ENCODE assay signal across 22 mouse cellular contexts in the genomic region with DNA sequence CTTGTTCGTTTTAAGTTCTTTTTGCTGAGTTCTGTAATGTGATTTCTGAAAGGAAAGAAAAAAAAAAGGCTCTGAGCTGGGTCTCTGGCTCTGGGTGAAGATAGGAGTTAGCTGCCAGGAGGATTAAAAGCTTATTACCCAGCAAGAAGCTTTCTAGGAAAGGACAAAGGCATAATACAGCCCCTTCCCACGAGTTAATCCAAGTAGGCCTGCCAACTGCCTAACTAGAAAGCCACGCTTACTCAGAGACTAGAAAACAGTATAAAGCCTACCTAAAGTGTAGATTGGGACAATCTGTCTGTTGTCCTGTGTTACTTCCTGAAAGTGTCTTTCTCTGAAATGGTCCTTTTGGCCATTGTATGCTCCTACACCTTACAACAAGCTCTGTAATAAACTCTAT. TPM values are rescaled to one million over a fixed set of nuclear protein-coding genes. Genes with fewer than 3 reads are reported as not detected.
A peak's percentile ranks its signal among the peaks of the same experiment; 100 is the strongest.
DNase-seq lines count a peak whose midpoint lies in the region; ATAC-seq lines count a peak whose summit lies in the region.
"Had no signal": no experiment of that assay in that cellular context is flagged by ENCODE, and none has a peak within 500 bp of the region (broad histone marks: within the 10 kb centered on the region; RNA-seq: fewer than 3 reads in every experiment).

No protein-coding gene starts in this region.

- H3K36me3 ChIP-seq in forebrain, embryonic 14.5 days (ENCODE audit: control insufficient read depth, insufficient read depth, low read length) = no peaks in the 10 kb centered on the region
- no peaks in the 10 kb centered on the region for H3K36me3 ChIP-seq in forebrain, embryonic 15.5 days
- H3K36me3 ChIP-seq in midbrain, embryonic 14.5 days (ENCODE audit: control insufficient read depth, insufficient read depth, low read length) = no peaks in the 10 kb centered on the region
- H3K36me3 ChIP-seq: embryonic facial prominence, embryonic 15.5 days; heart, embryonic 15.5 days had no signal

- no peak overlapping the region for H3K4me3 ChIP-seq in forebrain, embryonic 14.5 days (ENCODE audit: low read depth, low read length)
- no peak overlapping the region for H3K4me3 ChIP-seq in forebrain, embryonic 15.5 days
- no peak overlapping the region for H3K4me3 ChIP-seq in midbrain, embryonic 14.5 days (replicated peaks; ENCODE audit: low read depth, low read length)
- H3K4me3 ChIP-seq: embryonic facial prominence, embryonic 15.5 days; erythroblast, embryonic 14.5 days; gastrocnemius, adult 2 months; heart, adult 2 months; heart, embryonic 15.5 days had no signal

- H3K4me2 ChIP-seq in forebrain, embryonic 14.5 days (ENCODE audit: low read length) = no peak overlapping the region
- no peak overlapping the region for H3K4me2 ChIP-seq in forebrain, embryonic 15.5 days (replicated peaks)
- no peak overlapping the region for H3K4me2 ChIP-seq in midbrain, embryonic 14.5 days (ENCODE audit: low read length)
- H3K4me2 ChIP-seq: embryonic facial prominence, embryonic 15.5 days; heart, embryonic 11.5 days; heart, embryonic 15.5 days; hindbrain, embryonic 14.5 days had no signal

- 4% methylated on average over 3 of the region's 3 CpGs for WGBS in forebrain, embryonic 14.5 days
- WGBS in forebrain, embryonic 15.5 days = 8% methylated on average over 3 of the region's 3 CpGs
- WGBS in midbrain, embryonic 14.5 days = 9% methylated on average over 3 of the region's 3 CpGs

- peak overlapping the region; percentile 33; the same call in 1 of the 2 replicates for H3K27ac ChIP-seq in forebrain, embryonic 14.5 days (ENCODE audit: low read depth, low read length)
- H3K27ac ChIP-seq in forebrain, embryonic 15.5 days (replicated peaks) = no peak overlapping the region
- 0 out of 2 replicates have a peak overlapping the region, but pooled peaks have one; percentile 13 for H3K27ac ChIP-seq in midbrain, embryonic 14.5 days (replicated peaks; ENCODE audit: low read depth, low read length)
- H3K27ac ChIP-seq: embryonic facial prominence, embryonic 15.5 days; gastrocnemius, adult 2 months; heart, adult 2 months; heart, embryonic 15.5 days; hindbrain, embryonic 14.5 days had no signal

- ATAC-seq in forebrain, embryonic 14.5 days = 0 out of 2 replicates have a peak, but pooled peaks have one; percentile 26
- ATAC-seq in forebrain, embryonic 15.5 days (replicated peaks) = no peak
- ATAC-seq in midbrain, embryonic 14.5 days (ENCODE audit: low FRiP score, low TSS enrichment) = peak; percentile 43; the same call in 1 of the 2 replicates
- ATAC-seq: activated CD4-positive, CD25-positive, alpha-beta regulatory T cell, adult 4 months had no signal

- no peak overlapping the region for H3K9ac ChIP-seq in forebrain, embryonic 14.5 days (ENCODE audit: low read length)
- no peak overlapping the region for H3K9ac ChIP-seq in forebrain, embryonic 15.5 days (replicated peaks)
- no peak overlapping the region for H3K9ac ChIP-seq in midbrain, embryonic 14.5 days (replicated peaks; ENCODE audit: low read length)
- H3K9ac ChIP-seq: embryonic facial prominence, embryonic 15.5 days; heart, embryonic 15.5 days; hindbrain, embryonic 14.5 days had no signal

- H3K9me3 ChIP-seq in forebrain, embryonic 14.5 days (replicated peaks; ENCODE audit: control insufficient read depth, low read length) = no peaks in the 10 kb centered on the region
- H3K9me3 ChIP-seq in forebrain, embryonic 15.5 days = no peaks in the 10 kb centered on the region
- no peaks in the 10 kb centered on the region for H3K9me3 ChIP-seq in midbrain, embryonic 14.5 days (ENCODE audit: control insufficient read depth, low read length)
- H3K9me3 ChIP-seq: embryonic facial prominence, embryonic 15.5 days; heart, embryonic 15.5 days had no signal

- H3K27me3 ChIP-seq in forebrain, embryonic 14.5 days (replicated peaks; ENCODE audit: control insufficient read depth, insufficient read depth, low read length) = no peaks in the 10 kb centered on the region
- no peaks in the 10 kb centered on the region for H3K27me3 ChIP-seq in forebrain, embryonic 15.5 days
- no peaks in the 10 kb centered on the region for H3K27me3 ChIP-seq in midbrain, embryonic 14.5 days (ENCODE audit: control insufficient read depth, insufficient read depth, low read length)
- H3K27me3 ChIP-seq: embryonic facial prominence, embryonic 15.5 days; heart, embryonic 15.5 days had no signal

- H3K4me1 ChIP-seq in forebrain, embryonic 14.5 days (ENCODE audit: control insufficient read depth, insufficient read depth, low read length) = no peaks in the 10 kb centered on the region
- no peaks in the 10 kb centered on the region; the same call in 1 of the 2 replicates for H3K4me1 ChIP-seq in forebrain, embryonic 15.5 days
- H3K4me1 ChIP-seq in midbrain, embryonic 14.5 days (ENCODE audit: control insufficient read depth, insufficient read depth, low read length) = no peaks in the 10 kb centered on the region; the same call in 1 of the 2 replicates
- H3K4me1 ChIP-seq: embryonic facial prominence, embryonic 15.5 days; heart, embryonic 15.5 days had no signal

- DNase-seq in forebrain, embryonic 14.5 days (ENCODE audit: low spot score) = peak; percentile 54
- DNase-seq in retina, postnatal 1 day = peak; percentile 69
- DNase-seq in retina, embryonic 14.5 days (ENCODE audit: low spot score) = no peak
- peak; percentile 41 for DNase-seq in midbrain, embryonic 14.5 days
- DNase-seq in retina, postnatal 7 days (ENCODE audit: low read depth, low spot score) = peak; percentile 19
- no peak for DNase-seq in T-cell, adult 2 months (ENCODE audit: low spot score)
- DNase-seq in thymus, postnatal 10 days (ENCODE audit: low spot score in 2 of 2) = no peak
- DNase-seq: adrenal gland, postnatal 14 days; cerebellum, adult 18-20 months; cerebellum, adult 9-11 months; cerebellum, postnatal 36 days; gastrocnemius, adult 2 months; gastrocnemius, postnatal 25 days; heart, adult 2 months; heart, postnatal 14 days had no signal

RNA-seq across cellular contexts. Expression of a gene that starts 21.2 kb away (rescaled TPM):
- 37.3 and 37.7 TPM in 2 replicates for polyA plus RNA-seq in forebrain, embryonic 14.5 days (2014; fragmentation: Nextera tagmentation; extraction: Ambion mirVana)
- 29.5 and 31.5 TPM in 2 replicates for polyA plus RNA-seq in forebrain, embryonic 15.5 days (2015; fragmentation: Nextera tagmentation; extraction: Ambion mirVana)
- 40.7 and 48.3 TPM in 2 replicates for polyA plus RNA-seq in midbrain, embryonic 14.5 days (2014; fragmentation: Nextera tagmentation; extraction: Ambion mirVana)

Comparison
In these comparisons a context has a peak if more than half of its experiments do, and no peak if none do; other contexts are left out.
1. DNase-seq: peak in forebrain, embryonic 14.5 days (single experiment), retina, postnatal 1 day (single experiment), midbrain, embryonic 14.5 days (single experiment) and retina, postnatal 7 days (single experiment); none in retina, embryonic 14.5 days (single experiment), T-cell, adult 2 months (single experiment) and thymus, postnatal 10 days (0 of 2).